Mouse (Mus musculus) gastrocnemius, adult 2 months (tissue): Measurements from ENCODE around the gene Pcgf6. TPM values are rescaled to one million over a fixed set of nuclear protein-coding genes. Genes with fewer than 3 reads are reported as not detected.

Experiments used
- DNase-seq: peaks from one replicate; pipeline ENCODE4 v3.0.0; 2022
- H3K27ac ChIP-seq: fragments of 200-600 bp; 2 replicates; pipeline ENCODE4 v1.8.1; 2022; ENCODE audit warnings: mild to moderate bottlenecking
- H3K4me3 ChIP-seq: fragments of 200-600 bp; 2 replicates; pipeline ENCODE4 v1.8.1; 2022; ENCODE audit warnings: mild to moderate bottlenecking, moderate library complexity
- CTCF ChIP-seq: fragments of 200-600 bp; IDR thresholded peaks from 2 replicates; pipeline ENCODE4 v1.8.1; 2022; ENCODE audit warnings: antibody characterized with exemption, mild to moderate bottlenecking, moderate library complexity
- intact Hi-C: fragments of 180-260 bp; cut with DNase I; formaldehyde crosslinking; loops from one replicate; pipeline ENCODE4 v1.15.1; 2025
- total RNA-seq, 2 experiments: library from RNA; stranded (reverse); gene quantifications; 2 replicates each; pipeline ENCODE4 v1.2.3; 2021

The Pcgf6 gene
- total RNA-seq, 2 experiments from 2014 or later, result 4.7 to 5.3 TPM

- no peak for TF ChIP-seq CTCF
- DNase-seq, result no peak
- H3K4me3 ChIP-seq, result no peak overlapping the region
- intact Hi-C loops, result no loop called here
- H3K27ac ChIP-seq, result no peak overlapping the region
Measured at GRCm38 (mm10) chr19:47019326-47019725, 31.4 kb downstream of the Pcgf6 start.

DNA sequence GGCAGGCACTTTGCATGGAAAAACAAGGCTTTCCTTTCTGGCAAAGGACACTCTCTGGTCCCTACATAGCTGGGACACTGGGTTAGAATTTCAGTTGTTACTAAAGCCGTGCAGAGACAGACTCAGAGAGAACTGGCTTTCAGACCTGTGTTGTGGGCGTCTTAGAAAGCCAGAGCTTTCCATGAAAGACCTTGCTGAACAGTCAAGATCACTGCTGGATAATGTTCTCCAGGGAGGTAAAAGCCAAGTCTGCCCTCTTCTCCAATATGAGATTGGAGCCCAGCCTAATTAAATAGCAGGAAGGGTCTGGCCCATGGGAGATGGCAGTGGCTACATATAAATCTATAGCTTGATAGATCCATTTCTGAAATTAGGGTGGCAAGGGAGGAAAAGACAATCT, 32.4 kb downstream of the Pcgf6 start:
- no peak for TF ChIP-seq CTCF
- no peak overlapping the region for H3K27ac ChIP-seq
- intact Hi-C loops, result no loop called here
- DNase-seq, result no peak
- no peak overlapping the region for H3K4me3 ChIP-seq

DNA sequence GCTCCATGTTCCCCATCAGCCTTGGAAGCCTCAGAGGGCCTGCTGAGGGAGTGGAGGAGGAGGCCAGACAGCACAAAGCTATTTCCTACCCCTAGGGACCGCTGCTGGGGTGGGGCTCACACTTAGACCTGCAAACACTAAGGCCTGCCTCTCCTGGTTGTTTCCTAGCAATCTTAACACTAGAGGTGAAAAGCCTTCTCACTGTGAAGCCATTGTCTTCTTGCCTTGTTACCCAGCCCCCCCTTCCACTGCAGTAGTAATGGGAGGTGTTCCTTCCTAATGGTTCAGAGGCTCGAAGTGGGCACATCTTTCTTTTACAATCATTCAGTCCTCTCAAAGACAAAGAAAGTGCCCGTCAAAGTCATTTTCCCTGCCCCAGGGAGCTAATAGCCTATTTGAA, 32.9 kb downstream of the Pcgf6 start:
- H3K4me3 ChIP-seq, result no peak overlapping the region
- TF ChIP-seq CTCF, result no peak
- intact Hi-C loops, result no loop called here
- DNase-seq, result no peak
- no peak overlapping the region for H3K27ac ChIP-seq

DNA sequence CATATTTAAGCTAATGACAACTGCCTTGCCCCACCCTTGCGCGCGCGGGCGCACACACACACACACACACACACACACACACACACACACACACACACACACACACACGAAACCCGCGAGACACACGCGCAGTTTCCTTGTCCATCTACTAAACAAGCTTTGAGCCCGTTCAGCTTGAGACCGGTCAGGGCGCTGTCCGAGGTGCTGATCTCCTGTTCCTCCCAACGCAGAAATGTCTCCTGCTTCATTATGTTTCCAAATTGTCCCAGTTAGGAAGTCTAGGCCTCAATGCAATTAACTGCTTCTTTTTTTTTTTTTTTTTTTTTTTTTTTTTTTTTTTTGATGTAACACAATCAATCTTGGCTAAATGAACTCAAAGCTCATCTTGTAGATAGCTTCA, 34.2 kb downstream of the Pcgf6 start:
- no peak overlapping the region for H3K27ac ChIP-seq
- DNase-seq, result peak; percentile 83
- no peak for TF ChIP-seq CTCF
- intact Hi-C loops, result no loop called here
- no peak overlapping the region for H3K4me3 ChIP-seq

DNA sequence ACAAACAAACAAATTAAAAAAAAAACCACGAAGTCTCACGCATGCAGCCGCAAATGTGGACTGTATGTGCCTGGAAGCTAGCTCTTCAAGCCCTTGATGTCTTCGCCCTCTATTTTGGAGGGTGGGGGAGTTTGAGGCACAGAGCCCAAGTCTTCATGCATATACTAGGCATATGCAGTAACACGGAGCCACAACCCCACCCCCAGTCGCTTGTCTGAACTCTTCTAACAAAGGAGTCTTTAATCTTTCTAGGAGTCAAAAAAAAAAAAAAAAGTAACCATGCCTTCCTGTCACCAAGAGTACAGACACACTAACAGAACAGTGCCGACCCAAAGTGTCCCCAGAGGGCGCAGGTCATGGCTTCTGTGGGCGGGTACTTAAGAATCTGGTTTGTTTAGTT, 34.7 kb downstream of the Pcgf6 start:
- intact Hi-C loops, result no loop called here
- Histone ChIP-seq H3K4me3 (no peak overlapping the region), H3K27ac (no peak overlapping the region)
- TF ChIP-seq CTCF, result no peak
- DNase-seq, result no peak

GRCm38 (mm10) chr19:47015396-47015795, 35.3 kb downstream of the Pcgf6 start:
- peak overlapping the region; percentile 55 for H3K4me3 ChIP-seq
- no peak for TF ChIP-seq CTCF

GRCm38 (mm10) chr19:47014447-47015381, 36.0 kb downstream of the Pcgf6 start, which contains the start of the genes Ina and Nt5c2:
Ina (plus strand) TSS chr19:47014698.
Nt5c2 (minus strand) TSS chr19:47015153.
- no peak within 1 kb of the TSS for H3K27ac ChIP-seq
- no peak for TF ChIP-seq CTCF
- H3K4me3 ChIP-seq, result peak within 1 kb of the TSS; percentile 55
- intact Hi-C loops, result no loop called here
- peak; percentile 48 for DNase-seq

More at GRCm38 (mm10) chr19:47015396-47015795, 35.3 kb downstream of the Pcgf6 start:
- no peak overlapping the region for H3K27ac ChIP-seq
- no peak for DNase-seq
- intact Hi-C loops, result no loop called here

DNA sequence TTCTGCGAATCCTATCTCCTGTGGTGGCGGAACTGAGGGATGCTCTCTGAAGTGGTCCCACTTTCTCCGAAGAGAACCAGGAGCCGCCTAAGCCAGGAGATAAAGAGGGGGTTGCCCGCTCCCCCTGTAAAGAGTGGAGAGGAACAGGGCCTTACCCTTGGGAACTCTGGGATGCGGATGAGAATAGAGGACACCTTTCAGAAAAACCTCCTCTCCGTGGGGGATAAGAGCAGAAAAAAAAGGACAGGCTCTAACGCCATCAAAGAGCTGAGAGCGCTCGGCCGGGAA, 36.6 kb downstream of the Pcgf6 start:
- Histone ChIP-seq H3K4me3 (no peak overlapping the region; the same call in 1 of the 2 replicates), H3K27ac (no peak overlapping the region)
- DNase-seq, result no peak
- intact Hi-C loops, result no loop called here
- TF ChIP-seq CTCF, result no peak

- intact Hi-C loops, result no loop called here
- TF ChIP-seq CTCF, result no peak
- Histone ChIP-seq H3K4me3 (no peak overlapping the region), H3K27ac (no peak overlapping the region)
- DNase-seq, result no peak
Measured at GRCm38 (mm10) chr19:47013340-47014158, 37.2 kb downstream of the Pcgf6 start.

GRCm38 (mm10) chr19:47012521-47013130, 38.1 kb downstream of the Pcgf6 start:
- TF ChIP-seq CTCF, result no peak
- no peak for DNase-seq
- intact Hi-C loops, result no loop called here
- Histone ChIP-seq H3K27ac (no peak overlapping the region), H3K4me3 (no peak overlapping the region)

DNA sequence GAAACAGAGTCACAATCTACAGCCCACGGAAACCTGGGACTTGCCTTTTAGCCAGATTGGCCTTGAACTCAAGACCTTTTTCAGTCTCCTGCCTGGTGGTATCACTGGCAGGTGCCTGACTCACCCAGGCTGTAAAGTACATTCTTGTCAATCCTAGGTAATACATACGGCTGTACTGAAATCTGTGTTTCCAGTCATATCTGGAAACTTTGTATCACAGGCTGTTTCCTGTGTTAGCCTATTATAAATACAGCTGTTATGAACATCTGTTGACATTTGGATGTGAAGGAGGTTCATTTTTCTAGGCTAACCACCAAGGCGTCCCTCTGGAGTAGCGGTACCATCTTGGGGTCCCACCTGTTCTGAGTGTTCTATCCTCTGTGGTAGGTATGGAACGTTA, 40.8 kb downstream of the Pcgf6 start:
- intact Hi-C loops, result no loop called here
- no peak overlapping the region for H3K4me3 ChIP-seq
- DNase-seq, result no peak
- no peak overlapping the region for H3K27ac ChIP-seq
- no peak for TF ChIP-seq CTCF

- DNase-seq, result no peak
- intact Hi-C loops, result no loop called here
- Histone ChIP-seq H3K27ac (no peak overlapping the region), H3K4me3 (no peak overlapping the region)
- TF ChIP-seq CTCF, result no peak
Measured at GRCm38 (mm10) chr19:47009420-47009819, 41.3 kb downstream of the Pcgf6 start.

DNA sequence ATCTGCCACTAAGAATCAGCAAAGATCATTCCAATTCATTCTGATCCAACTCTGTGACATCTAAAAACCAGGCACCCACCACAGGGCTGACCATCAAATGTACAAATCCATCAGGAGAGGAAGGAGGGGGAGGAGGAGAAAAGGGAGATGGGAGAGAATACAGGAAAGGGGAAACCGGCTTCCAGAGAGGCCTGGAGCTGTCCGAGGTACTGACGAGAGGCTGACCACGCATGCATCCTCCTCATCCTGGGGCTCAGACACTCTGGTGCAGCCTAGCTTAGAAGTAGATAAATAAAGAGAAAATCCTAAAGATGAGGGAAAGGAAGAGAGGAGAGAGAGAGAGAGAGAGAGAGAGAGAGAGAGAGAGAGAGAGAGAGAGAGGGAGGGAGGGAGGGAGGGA, 44.4 kb downstream of the Pcgf6 start:
- Histone ChIP-seq H3K4me3 (no peak overlapping the region), H3K27ac (no peak overlapping the region)
- TF ChIP-seq CTCF, result no peak
- DNase-seq, result peak; percentile 60
- intact Hi-C loops, result no loop called here
